Mouse (Mus musculus): ENCODE measurements around the gene Thbs3. TPM values are rescaled to one million over a fixed set of nuclear protein-coding genes. Genes with fewer than 3 reads are reported as not detected.

Thbs3 gene
- polyA plus RNA-seq, 1 experiment from 2014 or later: 10.4 TPM

GRCm38 (mm10) chr3:89228180-89228549 lies 13.2 kb downstream of the Thbs3 start:
- Histone ChIP-seq H3K4me3 (replicated peaks; ENCODE audit: low read depth, low read length) (peak overlapping the region; percentile 33), H3K4me2 (ENCODE audit: low read length) (peak overlapping the region; percentile 69), H3K27me3 (ENCODE audit: insufficient read depth, low read length) (no peaks in the 10 kb centered on the region), H3K9me3 (replicated peaks; ENCODE audit: low read length) (no peaks in the 10 kb centered on the region), H3K27ac (peak overlapping the region; percentile 85), H3K4me1 (replicated peaks; ENCODE audit: insufficient read depth, low read length) (peaks cover 27% of the 10 kb centered on the region), H3K9ac (ENCODE audit: low read depth, low read length) (peak overlapping the region; percentile 35; the same call in 1 of the 2 replicates), H3K36me3 (ENCODE audit: insufficient read depth, low read length) (no peaks in the 10 kb centered on the region)
- peak; percentile 56 for ATAC-seq (replicated peaks; ENCODE audit: low FRiP score, low read depth)
- WGBS: under 1% methylated on average over 20 of the region's 20 CpGs
- DNase-seq (ENCODE audit: low spot score): peak; percentile 94
- peak; percentile 97 for TF ChIP-seq CTCF (IDR thresholded peaks at IDR 0.05; ENCODE audit: low read depth)

- H3K27ac ChIP-seq: peak within 1 kb of the TSS; percentile 85
- H3K36me3 ChIP-seq (ENCODE audit: insufficient read depth, low read length): no peaks in the 10 kb centered on the region
- peak within 1 kb of the TSS; percentile 33 for H3K4me3 ChIP-seq (replicated peaks; ENCODE audit: low read depth, low read length)
- H3K4me2 ChIP-seq (ENCODE audit: low read length): peak within 1 kb of the TSS; percentile 69
- H3K9ac ChIP-seq (ENCODE audit: low read depth, low read length): peak within 1 kb of the TSS; percentile 35; the same call in 1 of the 2 replicates
- ATAC-seq (replicated peaks; ENCODE audit: low FRiP score, low read depth) (0 out of 2 replicates have a peak, but pooled peaks have one; percentile 4), DNase-seq (ENCODE audit: low spot score) (no peak)
- no peaks in the 10 kb centered on the region for H3K9me3 ChIP-seq (replicated peaks; ENCODE audit: low read length)
- H3K4me1 ChIP-seq (replicated peaks; ENCODE audit: insufficient read depth, low read length): peaks cover 27% of the 10 kb centered on the region
- WGBS: 32% methylated on average over 10 of the region's 10 CpGs
- no peak for TF ChIP-seq CTCF (IDR thresholded peaks at IDR 0.05; ENCODE audit: low read depth)
- H3K27me3 ChIP-seq (ENCODE audit: insufficient read depth, low read length): no peaks in the 10 kb centered on the region
These were observed 13.9 kb downstream of the Thbs3 start, which contains the start of gene Muc1 for GRCm38 (mm10) chr3:89228836-89229235. Gene Muc1, plus strand, starts transcription at chr3:89229057.

GRCm38 (mm10) chr3:89229276-89229675 lies 14.3 kb downstream of the Thbs3 start:
- 39% methylated on average over 4 of the region's 4 CpGs for WGBS
- TF ChIP-seq CTCF (IDR thresholded peaks at IDR 0.05; ENCODE audit: low read depth): no peak
- Histone ChIP-seq H3K9ac (ENCODE audit: low read depth, low read length) (peak overlapping the region; percentile 31; the same call in 1 of the 2 replicates), H3K27ac (peak overlapping the region; percentile 85), H3K4me3 (replicated peaks; ENCODE audit: low read depth, low read length) (peak overlapping the region; percentile 33), H3K4me2 (ENCODE audit: low read length) (peak overlapping the region; percentile 69), H3K9me3 (replicated peaks; ENCODE audit: low read length) (no peaks in the 10 kb centered on the region), H3K27me3 (ENCODE audit: insufficient read depth, low read length) (no peaks in the 10 kb centered on the region), H3K36me3 (ENCODE audit: insufficient read depth, low read length) (no peaks in the 10 kb centered on the region), H3K4me1 (replicated peaks; ENCODE audit: insufficient read depth, low read length) (peaks cover 27% of the 10 kb centered on the region)
- ATAC-seq (replicated peaks; ENCODE audit: low FRiP score, low read depth): no peak
- no peak for DNase-seq (ENCODE audit: low spot score)

DNA sequence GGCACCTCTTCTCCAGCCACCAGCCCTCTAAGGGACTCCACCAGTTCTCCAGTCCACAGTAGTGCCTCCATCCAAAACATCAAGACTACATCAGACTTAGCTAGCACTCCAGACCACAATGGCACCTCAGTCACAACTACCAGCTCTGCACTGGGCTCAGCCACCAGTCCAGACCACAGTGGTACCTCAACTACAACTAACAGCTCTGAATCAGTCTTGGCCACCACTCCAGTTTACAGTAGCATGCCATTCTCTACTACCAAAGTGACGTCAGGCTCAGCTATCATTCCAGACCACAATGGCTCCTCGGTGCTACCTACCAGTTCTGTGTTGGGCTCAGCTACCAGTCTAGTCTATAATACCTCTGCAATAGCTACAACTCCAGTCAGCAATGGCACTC lies 15.6 kb downstream of the Thbs3 start:
- H3K27me3 ChIP-seq (ENCODE audit: insufficient read depth, low read length): no peaks in the 10 kb centered on the region
- DNase-seq (ENCODE audit: low spot score) (no peak), ATAC-seq (replicated peaks; ENCODE audit: low FRiP score, low read depth) (no peak)
- TF ChIP-seq CTCF (IDR thresholded peaks at IDR 0.05; ENCODE audit: low read depth): no peak
- no peak overlapping the region for H3K27ac ChIP-seq
- no peaks in the 10 kb centered on the region for H3K9me3 ChIP-seq (replicated peaks; ENCODE audit: low read length)
- H3K4me2 ChIP-seq (ENCODE audit: low read length): peak overlapping the region; percentile 69
- WGBS: 91% methylated on average over 2 of the region's 2 CpGs
- H3K9ac ChIP-seq (ENCODE audit: low read depth, low read length): no peak overlapping the region
- H3K4me1 ChIP-seq (replicated peaks; ENCODE audit: insufficient read depth, low read length): peaks cover 27% of the 10 kb centered on the region
- H3K4me3 ChIP-seq (replicated peaks; ENCODE audit: low read depth, low read length): no peak overlapping the region
- no peaks in the 10 kb centered on the region for H3K36me3 ChIP-seq (ENCODE audit: insufficient read depth, low read length)

GRCm38 (mm10) chr3:89231345-89231744 lies 16.4 kb downstream of the Thbs3 start:
- TF ChIP-seq CTCF (IDR thresholded peaks at IDR 0.05; ENCODE audit: low read depth): no peak
- no peak for ATAC-seq (replicated peaks; ENCODE audit: low FRiP score, low read depth)
- Histone ChIP-seq H3K27ac (no peak overlapping the region), H3K36me3 (ENCODE audit: insufficient read depth, low read length) (no peaks in the 10 kb centered on the region), H3K4me2 (ENCODE audit: low read length) (peak overlapping the region; percentile 69), H3K9ac (ENCODE audit: low read depth, low read length) (no peak overlapping the region), H3K4me3 (replicated peaks; ENCODE audit: low read depth, low read length) (0 out of 2 replicates have a peak overlapping the region, but pooled peaks have one; percentile 4), H3K9me3 (replicated peaks; ENCODE audit: low read length) (no peaks in the 10 kb centered on the region), H3K27me3 (ENCODE audit: insufficient read depth, low read length) (no peaks in the 10 kb centered on the region), H3K4me1 (replicated peaks; ENCODE audit: insufficient read depth, low read length) (peaks cover 23% of the 10 kb centered on the region)
- WGBS: 57% methylated on average over 7 of the region's 7 CpGs
- DNase-seq (ENCODE audit: low spot score): no peak

DNA sequence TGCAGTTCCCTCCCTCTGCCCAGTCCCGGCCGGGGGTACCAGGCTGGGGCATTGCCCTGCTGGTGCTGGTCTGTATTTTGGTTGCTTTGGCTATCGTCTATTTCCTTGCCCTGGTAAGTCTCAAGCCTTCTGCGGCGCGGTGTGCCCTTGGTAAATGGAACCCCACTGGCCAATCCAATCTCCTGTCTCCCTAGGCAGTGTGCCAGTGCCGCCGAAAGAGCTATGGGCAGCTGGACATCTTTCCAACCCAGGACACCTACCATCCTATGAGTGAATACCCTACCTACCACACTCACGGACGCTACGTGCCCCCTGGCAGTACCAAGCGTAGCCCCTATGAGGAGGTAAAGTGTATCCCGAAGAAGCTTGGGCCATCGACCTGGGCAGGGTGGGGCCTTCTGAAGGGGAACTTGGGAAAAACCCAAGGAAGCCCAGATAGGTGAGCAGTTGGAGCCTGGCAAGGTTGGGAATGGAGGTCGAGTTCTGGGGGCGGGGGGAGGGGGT lies 16.8 kb downstream of the Thbs3 start:
- ATAC-seq (replicated peaks; ENCODE audit: low FRiP score, low read depth) (no peak), DNase-seq (ENCODE audit: low spot score) (no peak)
- Histone ChIP-seq H3K9me3 (replicated peaks; ENCODE audit: low read length) (no peaks in the 10 kb centered on the region), H3K27me3 (ENCODE audit: insufficient read depth, low read length) (no peaks in the 10 kb centered on the region), H3K4me1 (replicated peaks; ENCODE audit: insufficient read depth, low read length) (peaks cover 18% of the 10 kb centered on the region), H3K4me3 (replicated peaks; ENCODE audit: low read depth, low read length) (0 out of 2 replicates have a peak overlapping the region, but pooled peaks have one; percentile 4), H3K27ac (no peak overlapping the region), H3K9ac (ENCODE audit: low read depth, low read length) (no peak overlapping the region), H3K4me2 (ENCODE audit: low read length) (peak overlapping the region; percentile 69), H3K36me3 (ENCODE audit: insufficient read depth, low read length) (no peaks in the 10 kb centered on the region)
- TF ChIP-seq CTCF (IDR thresholded peaks at IDR 0.05; ENCODE audit: low read depth): no peak
- 73% methylated on average over 16 of the region's 16 CpGs for whole genome bisulfite sequencing

Data from kidney, postnatal 0 days (tissue).